31 mouse cellular contexts compared by ENCODE assay signal in genomic region chr15:102177417-102177816, GRCm38 (mm10). TPM values are rescaled to one million over a fixed set of nuclear protein-coding genes. Genes with fewer than 3 reads are reported as not detected.
DNase-seq lines count a peak whose midpoint lies in the region; ATAC-seq and TF ChIP-seq lines count a peak whose summit lies in the region.
"Had no signal": no experiment of that assay in that cellular context is flagged by ENCODE, and none has a peak within 500 bp of the region (broad histone marks: within the 10 kb centered on the region; RNA-seq: fewer than 3 reads in every experiment).

No protein-coding gene starts in this region.

- no peak for TF ChIP-seq POLR2A in kidney, adult 2 months (IDR thresholded peaks at IDR 0.05; ENCODE audit: low read depth, low read length)
- no peak for TF ChIP-seq POLR2A in ES-Bruce4 (IDR thresholded peaks at IDR 0.05; ENCODE audit: insufficient read depth, low read length)

- 81% methylated on average over 8 of the region's 8 CpGs for WGBS in kidney, adult 2 months
- 80% methylated on average over 8 of the region's 8 CpGs for WGBS in stomach, postnatal 0 days

- H3K4me2 ChIP-seq in stomach, postnatal 0 days (replicated peaks; ENCODE audit: low read depth), result no peak overlapping the region
- H3K4me2 ChIP-seq: heart, embryonic 11.5 days; hindbrain, embryonic 12.5 days; limb, embryonic 13.5 days; liver, embryonic 15.5 days; lung, embryonic 15.5 days; midbrain, embryonic 15.5 days; neural tube, embryonic 15.5 days; stomach, embryonic 15.5 days had no signal

- peaks cover 9% of the 10 kb centered on the region; the same call in 1 of the 2 replicates for H3K4me1 ChIP-seq in kidney, adult 2 months (ENCODE audit: control insufficient read depth, insufficient read depth, low read length)
- no peaks in the 10 kb centered on the region for H3K4me1 ChIP-seq in ES-Bruce4 (ENCODE audit: control insufficient read depth, insufficient read depth, low read length)
- H3K4me1 ChIP-seq in stomach, postnatal 0 days (replicated peaks; ENCODE audit: control insufficient read depth, insufficient read depth), result no peaks in the 10 kb centered on the region
- H3K4me1 ChIP-seq: hindbrain, embryonic 12.5 days; limb, embryonic 13.5 days; lung, embryonic 15.5 days; midbrain, embryonic 10.5 days; midbrain, embryonic 15.5 days; neural tube, embryonic 15.5 days; stomach, embryonic 15.5 days had no signal

- H3K27ac ChIP-seq in kidney, adult 2 months (ENCODE audit: insufficient read depth, low read depth, low read length), result no peak overlapping the region
- 0 out of 2 replicates have a peak overlapping the region, but pooled peaks have one; percentile 1 for H3K27ac ChIP-seq in ES-Bruce4 (ENCODE audit: insufficient read depth, low read length)
- H3K27ac ChIP-seq in stomach, postnatal 0 days (replicated peaks), result 0 out of 2 replicates have a peak overlapping the region, but pooled peaks have one; percentile 35
- H3K27ac ChIP-seq: hindbrain, embryonic 12.5 days; hindbrain, postnatal 0 days; left cerebral cortex, adult 2 months; limb, embryonic 13.5 days; liver, embryonic 15.5 days; lung, embryonic 15.5 days; midbrain, embryonic 10.5 days; midbrain, embryonic 15.5 days; neural tube, embryonic 15.5 days; stomach, embryonic 15.5 days had no signal

- TF ChIP-seq EP300 in ES-Bruce4 (IDR thresholded peaks at IDR 0.05; ENCODE audit: insufficient read depth, low read depth, low read length), result no peak
- no peak for TF ChIP-seq EP300 in stomach, postnatal 0 days (optimal IDR thresholded peaks at IDR 0.05)

- ATAC-seq in stomach, postnatal 0 days (ENCODE audit: low FRiP score, low TSS enrichment), result peak; percentile 50
- ATAC-seq: CD4-positive, CD25-positive, alpha-beta regulatory T cell, adult 4 months; forebrain, embryonic 16.5 days; hindbrain, postnatal 0 days; midbrain, embryonic 15.5 days had no signal

- intact Hi-C loops in left cerebral cortex, postnatal 14 days (cut with DNase I), result no loop called here

- TF ChIP-seq CTCF in kidney, adult 2 months (conservative IDR thresholded peaks at IDR 0.05; ENCODE audit: insufficient read depth, insufficient read length, low read depth, low read length), result no peak
- TF ChIP-seq CTCF in ES-Bruce4 (IDR thresholded peaks at IDR 0.05; ENCODE audit: low read depth, low read length), result no peak
- TF ChIP-seq CTCF in stomach, postnatal 0 days (IDR thresholded peaks at IDR 0.05; ENCODE audit: low read depth), result no peak

- H3K4me3 ChIP-seq in kidney, adult 2 months (ENCODE audit: insufficient read depth, low read depth, low read length), result no peak overlapping the region
- H3K4me3 ChIP-seq in ES-Bruce4 (ENCODE audit: low read depth, low read length), result no peak overlapping the region
- no peak overlapping the region for H3K4me3 ChIP-seq in stomach, postnatal 0 days (ENCODE audit: low read depth, low read length)
- H3K4me3 ChIP-seq: erythroblast, embryonic 14.5 days; hindbrain, embryonic 12.5 days; left cerebral cortex, adult 2 months; limb, embryonic 13.5 days; liver, embryonic 15.5 days; lung, embryonic 15.5 days; midbrain, embryonic 10.5 days; midbrain, embryonic 15.5 days; neural tube, embryonic 15.5 days; stomach, embryonic 15.5 days had no signal

- no peaks in the 10 kb centered on the region for H3K36me3 ChIP-seq in kidney, adult 2 months (ENCODE audit: control insufficient read depth, insufficient read depth, low read length)
- H3K36me3 ChIP-seq in ES-Bruce4 (ENCODE audit: control insufficient read depth, insufficient read depth, low read length, poor library complexity, severe bottlenecking), result no peaks in the 10 kb centered on the region
- no peaks in the 10 kb centered on the region; the same call in 1 of the 2 replicates for H3K36me3 ChIP-seq in stomach, postnatal 0 days (ENCODE audit: control insufficient read depth, insufficient read depth, low read length)
- H3K36me3 ChIP-seq: hindbrain, embryonic 12.5 days; liver, embryonic 15.5 days; midbrain, embryonic 15.5 days had no signal

- no peaks in the 10 kb centered on the region for H3K27me3 ChIP-seq in kidney, adult 2 months (replicated peaks; ENCODE audit: control insufficient read depth, insufficient read depth, low read length)
- H3K27me3 ChIP-seq in ES-Bruce4 (ENCODE audit: control insufficient read depth, insufficient read depth, low read length, poor library complexity, severe bottlenecking), result no peaks in the 10 kb centered on the region
- no peaks in the 10 kb centered on the region for H3K27me3 ChIP-seq in stomach, postnatal 0 days (ENCODE audit: control insufficient read depth, insufficient read depth, low read length)
- H3K27me3 ChIP-seq: hindbrain, embryonic 12.5 days; limb, embryonic 13.5 days; liver, embryonic 15.5 days; lung, embryonic 15.5 days; midbrain, embryonic 15.5 days; neural tube, embryonic 15.5 days; stomach, embryonic 15.5 days had no signal

- no peaks in the 10 kb centered on the region for H3K9me3 ChIP-seq in ES-Bruce4 (replicated peaks; ENCODE audit: control insufficient read depth, insufficient read depth, low read length, poor library complexity, severe bottlenecking)
- H3K9me3 ChIP-seq in stomach, postnatal 0 days (ENCODE audit: control insufficient read depth, low read length), result no peaks in the 10 kb centered on the region
- H3K9me3 ChIP-seq: G1E; hindbrain, embryonic 12.5 days; liver, embryonic 15.5 days; lung, embryonic 15.5 days; midbrain, embryonic 10.5 days; midbrain, embryonic 15.5 days; neural tube, embryonic 15.5 days; stomach, embryonic 15.5 days had no signal

- no peak overlapping the region; the same call in 1 of the 2 replicates for H3K9ac ChIP-seq in ES-Bruce4 (ENCODE audit: low read depth, poor library complexity, severe bottlenecking)
- no peak overlapping the region for H3K9ac ChIP-seq in stomach, postnatal 0 days (ENCODE audit: low read length)
- H3K9ac ChIP-seq: hindbrain, embryonic 12.5 days; limb, embryonic 13.5 days; liver, embryonic 15.5 days; lung, embryonic 15.5 days; midbrain, embryonic 15.5 days; neural tube, embryonic 15.5 days; stomach, embryonic 15.5 days had no signal

- DNase-seq in cerebellum, postnatal 10 days, result peak; percentile 29 to 34
- no peak for DNase-seq in cerebellum, adult 11-12 months
- DNase-seq in kidney, postnatal 10 days, result peak; percentile 23
- DNase-seq in kidney, adult 2 months, result no peak
- no peak for DNase-seq in stomach, postnatal 0 days (ENCODE audit: low spot score)
- DNase-seq in left cerebral cortex, postnatal 14 days (ENCODE audit: low spot score in 2 of 2), result no peak
- DNase-seq: cerebellum, adult 2 months; gastrocnemius, postnatal 10 days; heart, postnatal 36 days; right cerebral cortex, postnatal 25 days; thymus, postnatal 4 days had no signal

RNA-seq across cellular contexts. Expression of gene Zfp740, which starts 25.6 kb away (rescaled TPM):
- 29.1 and 30.3 TPM in 2 replicates for polyA plus RNA-seq in kidney, adult 2 months (2012; rRNA removed)
- 53.7 and 54.3 TPM in 2 replicates for polyA plus RNA-seq in ES-Bruce4 (2011; ENCODE audit: insufficient read depth, insufficient read length, low read depth, missing spikeins)
- 19.9 and 20.2 TPM in 2 replicates for polyA plus RNA-seq in stomach, postnatal 0 days (2015; fragmentation: Nextera tagmentation; extraction: Ambion mirVana)
- total RNA-seq in left cerebral cortex, postnatal 14 days (2021), result 10 to 100 TPM; 55.2 to 61.6 TPM

RNA-seq across cellular contexts. Expression of gene Soat2, which starts 27.1 kb away (rescaled TPM):
- polyA plus RNA-seq in kidney, adult 2 months (2012; rRNA removed), result 1.1 and 1.2 TPM in 2 replicates
- 0.45 TPM in 1 of 2 replicates, not detected in the other for polyA plus RNA-seq in ES-Bruce4 (2011; ENCODE audit: insufficient read depth, insufficient read length, low read depth, missing spikeins)
- polyA plus RNA-seq in stomach, postnatal 0 days (2015; fragmentation: Nextera tagmentation; extraction: Ambion mirVana), result 5.9 and 6.0 TPM in 2 replicates
- not detected for total RNA-seq in left cerebral cortex, postnatal 14 days (2021)
- total RNA-seq: heart, postnatal 36 days; layer of hippocampus, postnatal 14 days had no signal
- polyA plus RNA-seq: cerebellum, adult 2 months; forebrain, embryonic 11.5 days; forebrain, embryonic 16.5 days; midbrain, embryonic 15.5 days had no signal

RNA-seq across cellular contexts. Expression of gene Csad, which starts 27.1 kb away (rescaled TPM):
- 216 and 255 TPM in 2 replicates for polyA plus RNA-seq in kidney, adult 2 months (2012; rRNA removed)
- 17.8 and 19.3 TPM in 2 replicates for polyA plus RNA-seq in ES-Bruce4 (2011; ENCODE audit: insufficient read depth, insufficient read length, low read depth, missing spikeins)
- polyA plus RNA-seq in stomach, postnatal 0 days (2015; fragmentation: Nextera tagmentation; extraction: Ambion mirVana), result 32.1 and 39.4 TPM in 2 replicates
- 10 to 100 TPM; 29.7 to 30.4 TPM for total RNA-seq in left cerebral cortex, postnatal 14 days (2021)

RNA-seq across cellular contexts. Expression of gene Igfbp6, which starts 33.3 kb away (rescaled TPM):
- 18.5 and 26.8 TPM in 2 replicates for polyA plus RNA-seq in kidney, adult 2 months (2012; rRNA removed)
- polyA plus RNA-seq in ES-Bruce4 (2011; ENCODE audit: insufficient read depth, insufficient read length, low read depth, missing spikeins), result 2.0 and 2.2 TPM in 2 replicates
- polyA plus RNA-seq in stomach, postnatal 0 days (2015; fragmentation: Nextera tagmentation; extraction: Ambion mirVana), result 30.6 and 39.5 TPM in 2 replicates
- total RNA-seq in left cerebral cortex, postnatal 14 days (2021), result 10 to 100 TPM; 11.9 to 13.5 TPM
- total RNA-seq: granulocyte monocyte progenitor cell, adult 5-6 weeks; megakaryocyte progenitor cell, adult 5-6 weeks had no signal
- polyA plus RNA-seq: forebrain, embryonic 11.5 days; hindbrain, embryonic 12.5 days had no signal

RNA-seq across cellular contexts. Expression of gene Spryd3, which starts 41.4 kb away (rescaled TPM):
- 29.7 and 30.1 TPM in 2 replicates for polyA plus RNA-seq in kidney, adult 2 months (2012; rRNA removed)
- polyA plus RNA-seq in ES-Bruce4 (2011; ENCODE audit: insufficient read depth, insufficient read length, low read depth, missing spikeins), result 11.7 and 15.1 TPM in 2 replicates
- 28.5 and 29.0 TPM in 2 replicates for polyA plus RNA-seq in stomach, postnatal 0 days (2015; fragmentation: Nextera tagmentation; extraction: Ambion mirVana)
- total RNA-seq in left cerebral cortex, postnatal 14 days (2021), result 100 to 1,000 TPM; 143 to 152 TPM

Comparison
In these comparisons a context has a peak if more than half of its experiments do, and no peak if none do; other contexts are left out.
1. DNase-seq: peak in cerebellum, postnatal 10 days (2 of 2) and kidney, postnatal 10 days (single experiment); none in cerebellum, adult 11-12 months (single experiment), kidney, adult 2 months (single experiment), stomach, postnatal 0 days (single experiment) and left cerebral cortex, postnatal 14 days (0 of 2).